Mouse (Mus musculus): ENCODE results near the gene Vmn1r205. TPM values are rescaled to one million over a fixed set of nuclear protein-coding genes. Genes with fewer than 3 reads are reported as not detected.
"Not testable (repeated sequence)": the region's sequence is repeated elsewhere in the genome, so short reads cannot be mapped to it uniquely, and the experiment has no call there.

Gene Vmn1r205
- not detected for total RNA-seq (2021)
- long read RNA-seq, experiment 1: 0 reads
- long read RNA-seq, experiment 2: 0 reads

- DNase-seq (ENCODE audit: low spot score in 2 of 2): no peak
These were observed at the start of gene Vmn1r205 for GRCm38 (mm10) chr13:22592900-22593299. Gene Vmn1r205, minus strand, starts transcription at chr13:22593000.

- DNase-seq (ENCODE audit: low spot score in 2 of 2): not testable (repeated sequence)
These were observed 31.4 kb upstream of the Vmn1r205 start, which contains the start of gene Vmn1r206 for GRCm38 (mm10) chr13:22624151-22624550. Gene Vmn1r206, minus strand, starts transcription at chr13:22624251.

- DNase-seq (ENCODE audit: low spot score in 2 of 2): not testable (repeated sequence)
These were observed 9.5 kb downstream of the Vmn1r205 start for GRCm38 (mm10) chr13:22583336-22583735.

DNA sequence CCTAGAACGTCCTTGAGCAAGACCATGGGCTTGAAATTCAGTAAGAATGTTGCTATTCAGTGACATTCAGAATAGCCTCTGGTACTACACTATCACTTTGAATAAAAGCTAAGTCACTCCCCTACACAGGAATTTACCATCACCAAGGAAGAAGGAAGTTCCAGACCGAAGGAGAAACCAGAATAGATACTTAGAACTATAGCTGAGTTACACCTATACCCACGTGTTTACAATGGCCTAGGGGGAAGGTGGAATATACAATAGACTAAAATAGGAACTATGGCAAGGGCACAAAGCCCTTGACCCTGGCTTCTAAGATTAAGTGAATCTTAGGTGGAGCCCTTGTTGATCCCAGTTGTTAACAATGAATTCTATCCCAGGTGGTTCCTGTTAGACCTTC, 17.9 kb downstream of the Vmn1r205 start:
- DNase-seq (ENCODE audit: low spot score in 2 of 2): not testable (repeated sequence)

- not testable (repeated sequence) for DNase-seq (ENCODE audit: low spot score in 2 of 2)
These were observed 39.9 kb downstream of the Vmn1r205 start, which contains the start of gene Vmn1r204 for GRCm38 (mm10) chr13:22552898-22553297. Gene Vmn1r204, plus strand, starts transcription at chr13:22553198.

Other genes starting within 250 kb of the Vmn1r205 start
- not detected for gene Vmn1r198, start 242.6 kb downstream of the Vmn1r205 start, total RNA-seq (2021)
- gene Vmn1r199, start 213.2 kb downstream of the Vmn1r205 start, total RNA-seq (2021): not detected
- not detected for gene Vmn1r200, start 202.6 kb downstream of the Vmn1r205 start, total RNA-seq (2021)
- not detected for gene Vmn1r201, start 121.1 kb downstream of the Vmn1r205 start, total RNA-seq (2021)
- gene Vmn1r202, start 87.6 kb downstream of the Vmn1r205 start, total RNA-seq (2021): under 1 TPM; 0.06 to 0.08 TPM
- gene Vmn1r203, start 74.9 kb downstream of the Vmn1r205 start, total RNA-seq (2021): not detected
- gene Vmn1r204, start 39.8 kb downstream of the Vmn1r205 start, total RNA-seq (2021): not detected
- gene Vmn1r206, start 31.3 kb upstream of the Vmn1r205 start, total RNA-seq (2021): not detected
- not detected for gene Vmn1r207-ps, start 136.6 kb upstream of the Vmn1r205 start, total RNA-seq (2021)
- gene Vmn1r208, start 184.4 kb upstream of the Vmn1r205 start, total RNA-seq (2021): not detected
- gene Vmn1r209, start 216.7 kb upstream of the Vmn1r205 start, total RNA-seq (2021): under 1 TPM in 1 of 2 experiments, not detected in 1; 0.06 TPM
- gene Vmn1r210, start 238.3 kb upstream of the Vmn1r205 start, total RNA-seq (2021): not detected

Measured in adrenal gland, postnatal 4 days (tissue).